Mouse (Mus musculus) intestine, embryonic 15.5 days (tissue): Measurements from ENCODE around the gene Pde4d. TPM values are rescaled to one million over a fixed set of nuclear protein-coding genes. Genes with fewer than 3 reads are reported as not detected.
A peak's percentile ranks its signal among the peaks of the same experiment; 100 is the strongest.

ENCODE experiments used
- ATAC-seq: fragments of 200-750 bp; cut with Nextera tagmentation; 2 replicates; pipeline ENCODE4 v1.8.0; 2017; ENCODE audit warnings: moderate TSS enrichment, moderate library complexity
- H3K27ac ChIP-seq: fragments of 300-500 bp; sonication (generic); 2 replicates; pipeline ENCODE4 v1.5.1; 2015; ENCODE audit warnings: mild to moderate bottlenecking, inconsistent platforms
- H3K27me3 ChIP-seq: fragments of 300-500 bp; sonication (generic); replicated peaks from 2 replicates; pipeline ENCODE4 v1.6.1; 2015; ENCODE audit warnings: inconsistent platforms
- H3K36me3 ChIP-seq: fragments of 300-500 bp; sonication (generic); 2 replicates; pipeline ENCODE4 v1.6.1; 2015; ENCODE audit warnings: inconsistent platforms
- H3K4me1 ChIP-seq: fragments of 300-500 bp; sonication (generic); replicated peaks from 2 replicates; pipeline ENCODE4 v1.6.1; 2015; ENCODE audit warnings: inconsistent platforms
- H3K4me2 ChIP-seq: fragments of 300-500 bp; sonication (generic); replicated peaks from 2 replicates; pipeline ENCODE4 v1.6.1; 2015; ENCODE audit warnings: mild to moderate bottlenecking, inconsistent platforms
- H3K4me3 ChIP-seq: fragments of 300-500 bp; sonication (generic); replicated peaks from 2 replicates; pipeline ENCODE4 v1.5.1; 2015; ENCODE audit warnings: inconsistent platforms
- H3K9ac ChIP-seq: fragments of 300-500 bp; sonication (generic); 2 replicates; pipeline ENCODE4 v1.6.1; 2015; ENCODE audit warnings: inconsistent platforms
- H3K9me3 ChIP-seq: fragments of 300-500 bp; sonication (generic); 2 replicates; pipeline ENCODE4 v1.6.1; 2016; ENCODE audit warnings: inconsistent platforms
- WGBS: fragments of 180-500 bp; shearing (Covaris S2); methylation state at CpG from one replicate; pipeline ENCODE4 v1.1.7; 2015; 5-methylcytosine and 5-hydroxymethylcytosine counted together
- polyA plus RNA-seq: library from polyadenylated mRNA; unstranded; fragments of >200 nt; fragmentation: Nextera tagmentation; extraction: Ambion mirVana; gene quantifications from 2 replicates; pipeline ENCODE4 v1.2.1, GENCODE M21; 2015

Pde4d gene
- polyA plus RNA-seq, 1 experiment from 2014 or later, result 18.5 TPM

DNA sequence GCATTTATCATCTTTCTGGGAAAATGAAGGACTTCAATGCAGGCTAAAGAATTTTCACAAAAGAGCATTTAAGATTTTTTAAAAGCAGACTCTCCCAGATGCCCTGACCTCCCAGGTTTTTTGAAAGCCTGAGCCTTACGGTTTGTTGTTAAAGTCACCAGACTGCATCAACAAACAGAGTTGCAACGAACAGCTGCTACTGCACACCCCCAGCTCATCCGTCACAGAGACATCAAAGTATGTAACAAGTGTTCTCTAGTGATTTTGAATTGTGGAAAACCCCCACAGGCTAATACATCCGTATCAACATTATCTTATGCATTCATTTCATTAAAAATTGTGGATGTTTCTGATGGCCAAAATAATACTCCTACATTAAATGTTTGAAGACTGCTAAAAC is 841.2 kb downstream of the Pde4d start:
- no peak for ATAC-seq
- Histone ChIP-seq H3K4me2 (no peak overlapping the region), H3K9me3 (no peaks in the 10 kb centered on the region), H3K4me3 (no peak overlapping the region), H3K4me1 (0 out of 2 replicates have a peak, but pooled peaks cover 2% of the 10 kb centered on the region), H3K9ac (no peak overlapping the region), H3K27me3 (no peaks in the 10 kb centered on the region), H3K27ac (no peak overlapping the region), H3K36me3 (no peaks in the 10 kb centered on the region)
- 49% methylated on average over 4 of the region's 4 CpGs for WGBS

DNA sequence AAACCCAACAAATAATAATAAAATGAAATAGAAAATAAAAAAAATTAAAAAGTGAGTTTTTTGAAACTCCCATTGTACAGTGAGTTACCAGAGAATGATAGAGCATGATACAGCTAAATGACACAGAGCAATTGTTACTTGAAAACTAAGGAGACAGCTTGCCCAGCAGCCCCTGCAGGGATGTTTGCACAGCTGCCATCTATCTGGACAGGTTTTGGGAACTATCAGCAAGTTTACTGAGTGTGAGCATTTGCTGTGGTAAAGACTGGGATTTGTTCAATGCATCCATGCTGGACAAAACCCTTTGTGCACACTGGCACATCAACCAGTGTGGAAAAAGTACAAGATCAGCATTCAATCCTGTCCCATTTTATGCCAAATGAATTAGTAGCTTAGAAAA is 843.3 kb downstream of the Pde4d start:
- H3K4me3 ChIP-seq, result no peak overlapping the region
- no peak overlapping the region for H3K4me2 ChIP-seq
- H3K9me3 ChIP-seq, result no peaks in the 10 kb centered on the region
- no peaks in the 10 kb centered on the region for H3K27me3 ChIP-seq
- no peak overlapping the region for H3K27ac ChIP-seq
- H3K36me3 ChIP-seq, result no peaks in the 10 kb centered on the region
- H3K9ac ChIP-seq, result no peak overlapping the region
- 0 out of 2 replicates have a peak, but pooled peaks cover 2% of the 10 kb centered on the region for H3K4me1 ChIP-seq
- no peak for ATAC-seq

DNA sequence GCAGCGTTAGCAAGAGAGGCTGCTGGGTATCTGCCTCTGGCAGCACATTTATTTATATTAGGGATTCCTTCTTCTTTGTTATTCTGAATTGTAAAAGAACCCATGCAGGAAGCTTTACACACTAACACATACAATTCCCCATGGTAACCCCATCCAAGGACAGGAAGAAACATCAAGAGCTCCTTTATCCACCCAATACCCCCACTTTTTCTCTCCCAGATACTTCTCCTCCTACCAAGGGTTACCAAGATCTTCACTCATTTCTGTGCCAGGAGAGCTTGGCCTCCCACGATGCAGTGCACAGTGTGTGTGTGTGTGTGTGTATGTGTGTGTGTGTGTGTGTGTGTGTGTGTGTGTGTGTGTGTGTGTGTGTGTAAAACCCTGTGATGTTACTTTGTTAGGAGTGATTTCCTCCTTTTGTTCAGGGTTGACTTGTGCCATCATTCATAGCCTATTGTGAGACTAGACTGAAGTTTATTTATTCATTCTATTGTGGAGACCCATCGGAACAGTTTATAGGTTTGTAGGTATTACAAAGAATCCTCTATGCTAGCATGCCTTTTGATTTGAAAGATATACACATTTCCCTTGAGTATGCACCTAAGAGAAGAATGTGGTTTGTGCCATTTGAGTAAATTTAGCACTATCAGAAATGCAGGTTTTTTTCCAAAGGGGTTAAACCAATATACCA is 846.7 kb downstream of the Pde4d start:
- Histone ChIP-seq H3K27me3 (no peaks in the 10 kb centered on the region), H3K36me3 (no peaks in the 10 kb centered on the region), H3K4me1 (0 out of 2 replicates have a peak, but pooled peaks cover 2% of the 10 kb centered on the region), H3K27ac (no peak overlapping the region), H3K4me2 (no peak overlapping the region), H3K9me3 (no peaks in the 10 kb centered on the region), H3K4me3 (no peak overlapping the region), H3K9ac (no peak overlapping the region)
- ATAC-seq, result no peak
- 48% methylated on average over 3 of the region's 3 CpGs for WGBS

DNA sequence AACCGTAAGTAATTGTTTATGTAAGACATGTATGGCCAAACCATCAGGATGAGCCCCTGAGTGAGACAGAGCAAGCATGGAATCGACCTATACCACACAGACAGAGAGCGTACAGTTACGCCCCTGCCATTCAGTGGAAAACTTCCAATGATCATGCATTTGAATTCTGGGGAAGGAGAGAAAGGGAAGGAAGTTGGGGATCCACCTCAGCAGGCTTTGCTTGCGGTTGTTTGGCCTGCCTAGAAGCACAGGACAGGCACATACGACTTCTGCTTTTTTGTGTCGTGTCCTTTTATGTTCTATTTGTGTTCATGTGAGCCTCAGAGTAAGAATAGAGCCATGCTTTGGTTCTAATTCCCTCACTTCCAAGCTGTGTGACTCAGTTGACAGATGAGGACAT is 849.1 kb downstream of the Pde4d start:
- H3K9ac ChIP-seq, result no peak overlapping the region
- 79% methylated on average over 7 of the region's 7 CpGs for WGBS
- H3K27me3 ChIP-seq, result no peaks in the 10 kb centered on the region
- H3K4me3 ChIP-seq, result no peak overlapping the region
- no peak overlapping the region for H3K4me2 ChIP-seq
- H3K36me3 ChIP-seq, result no peaks in the 10 kb centered on the region
- H3K27ac ChIP-seq, result no peak overlapping the region
- no peak for ATAC-seq
- H3K9me3 ChIP-seq, result no peaks in the 10 kb centered on the region
- no peaks in the 10 kb centered on the region for H3K4me1 ChIP-seq

DNA sequence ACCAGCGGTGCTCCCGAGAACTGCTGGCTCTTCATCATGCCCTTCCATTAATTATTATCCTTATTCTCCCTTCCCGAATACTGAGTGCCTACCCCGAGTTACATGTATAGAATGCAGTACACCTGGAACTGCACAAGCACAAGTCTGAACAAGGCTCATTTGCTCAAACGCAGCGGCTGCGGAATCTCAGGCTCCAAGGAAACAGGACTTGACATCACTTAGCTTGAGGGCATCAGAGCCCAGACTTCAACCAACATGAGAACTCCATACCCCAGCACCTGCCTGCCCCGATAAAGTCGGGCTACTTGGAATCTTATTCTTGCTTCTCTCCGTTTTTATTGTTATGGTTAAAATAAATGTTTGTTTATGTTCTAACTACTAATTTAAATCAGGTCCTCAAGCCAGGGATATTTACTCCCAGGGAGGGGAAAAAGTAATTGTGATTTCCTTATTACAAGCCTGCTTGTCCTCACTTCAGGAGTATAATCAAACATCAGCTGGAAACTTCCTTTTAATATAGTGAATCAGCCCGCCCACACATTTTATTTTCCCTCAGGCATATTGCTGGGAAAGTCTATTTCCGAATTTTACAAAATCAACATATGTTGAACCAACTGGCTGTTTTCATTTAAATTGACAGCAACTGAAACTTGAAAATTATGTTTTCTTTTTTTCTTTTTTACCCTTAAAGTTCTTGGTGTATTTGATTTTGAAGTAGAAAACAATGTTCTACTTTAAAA is 849.9 kb downstream of the Pde4d start:
- Histone ChIP-seq H3K9me3 (no peaks in the 10 kb centered on the region), H3K4me1 (no peaks in the 10 kb centered on the region), H3K27ac (no peak overlapping the region), H3K4me2 (no peak overlapping the region), H3K9ac (no peak overlapping the region), H3K27me3 (no peaks in the 10 kb centered on the region), H3K4me3 (no peak overlapping the region), H3K36me3 (no peaks in the 10 kb centered on the region)
- no peak for ATAC-seq
- WGBS, result 79% methylated on average over 12 of the region's 12 CpGs

DNA sequence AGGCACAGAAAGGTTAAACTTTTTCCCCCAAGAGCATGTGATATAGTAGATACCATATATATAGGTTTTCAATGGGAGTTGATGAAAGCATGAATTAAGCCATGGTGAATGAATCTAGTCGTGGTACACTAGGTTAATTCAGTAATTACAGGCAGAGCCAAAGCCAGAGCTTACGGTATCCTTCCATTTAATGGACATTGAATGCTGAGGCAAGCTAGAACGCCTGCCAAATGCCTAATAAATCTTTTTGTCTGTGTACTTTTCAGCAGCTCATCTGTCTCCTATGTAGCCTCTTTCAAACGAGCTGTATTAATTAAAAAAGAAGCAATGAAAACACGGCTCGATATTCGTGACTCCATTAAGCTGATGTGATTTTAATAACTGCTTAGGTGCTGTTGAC is 862.8 kb downstream of the Pde4d start:
- no peaks in the 10 kb centered on the region for H3K9me3 ChIP-seq
- no peaks in the 10 kb centered on the region for H3K4me1 ChIP-seq
- no peaks in the 10 kb centered on the region for H3K27me3 ChIP-seq
- 75% methylated on average over 7 of the region's 7 CpGs for WGBS
- ATAC-seq, result no peak
- H3K36me3 ChIP-seq, result no peaks in the 10 kb centered on the region
- H3K4me2 ChIP-seq, result no peak overlapping the region
- H3K9ac ChIP-seq, result no peak overlapping the region
- no peak overlapping the region for H3K4me3 ChIP-seq
- no peak overlapping the region for H3K27ac ChIP-seq

DNA sequence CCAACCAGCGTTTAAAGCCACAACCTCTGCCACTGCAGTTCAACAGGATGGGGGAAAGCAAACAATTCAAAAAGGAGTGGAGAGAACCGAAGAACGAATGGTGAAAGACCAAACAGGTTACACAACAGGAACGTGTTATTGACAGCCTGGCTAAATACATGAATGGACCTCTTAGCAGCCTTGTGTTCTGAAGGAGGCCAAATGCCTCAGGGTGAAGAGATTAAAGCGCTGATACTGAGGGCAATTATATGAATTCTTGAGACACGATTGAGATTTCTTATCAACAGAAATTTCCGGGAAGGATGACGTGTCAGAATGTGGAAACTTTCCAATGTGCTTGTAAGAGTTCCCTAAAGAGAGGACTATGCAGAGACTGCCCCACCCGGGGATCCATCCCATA is 865.9 kb downstream of the Pde4d start:
- Histone ChIP-seq H3K9me3 (no peaks in the 10 kb centered on the region), H3K4me1 (0 out of 2 replicates have a peak, but pooled peaks cover 4% of the 10 kb centered on the region), H3K4me2 (no peak overlapping the region), H3K9ac (no peak overlapping the region), H3K27ac (no peak overlapping the region), H3K4me3 (no peak overlapping the region), H3K27me3 (no peaks in the 10 kb centered on the region), H3K36me3 (no peaks in the 10 kb centered on the region)
- 65% methylated on average over 9 of the region's 9 CpGs for WGBS
- no peak for ATAC-seq

DNA sequence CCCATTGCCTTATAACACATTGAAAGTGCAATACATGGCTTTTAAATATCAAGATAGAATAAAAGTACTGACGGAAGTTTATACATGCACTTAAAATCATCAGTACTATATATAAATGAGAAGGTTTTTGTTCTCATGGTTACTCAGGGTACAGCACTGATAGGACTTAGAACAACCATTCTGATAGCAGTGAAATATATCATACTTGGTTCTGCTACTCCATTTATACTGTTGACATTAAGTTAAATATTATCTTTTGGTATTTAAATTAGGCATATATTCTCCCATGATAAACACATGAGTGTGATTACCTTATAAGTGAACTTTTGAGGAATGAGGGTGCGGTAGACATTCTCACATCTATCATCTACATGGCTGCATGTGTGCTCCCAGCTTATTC is 867.9 kb downstream of the Pde4d start:
- H3K9me3 ChIP-seq, result no peaks in the 10 kb centered on the region
- no peak overlapping the region for H3K4me3 ChIP-seq
- H3K27ac ChIP-seq, result no peak overlapping the region
- 69% methylated on average over 2 of the region's 2 CpGs for WGBS
- H3K4me2 ChIP-seq, result no peak overlapping the region
- no peaks in the 10 kb centered on the region for H3K27me3 ChIP-seq
- ATAC-seq, result no peak
- no peaks in the 10 kb centered on the region for H3K36me3 ChIP-seq
- no peak overlapping the region for H3K9ac ChIP-seq
- H3K4me1 ChIP-seq, result 0 out of 2 replicates have a peak, but pooled peaks cover 4% of the 10 kb centered on the region

DNA sequence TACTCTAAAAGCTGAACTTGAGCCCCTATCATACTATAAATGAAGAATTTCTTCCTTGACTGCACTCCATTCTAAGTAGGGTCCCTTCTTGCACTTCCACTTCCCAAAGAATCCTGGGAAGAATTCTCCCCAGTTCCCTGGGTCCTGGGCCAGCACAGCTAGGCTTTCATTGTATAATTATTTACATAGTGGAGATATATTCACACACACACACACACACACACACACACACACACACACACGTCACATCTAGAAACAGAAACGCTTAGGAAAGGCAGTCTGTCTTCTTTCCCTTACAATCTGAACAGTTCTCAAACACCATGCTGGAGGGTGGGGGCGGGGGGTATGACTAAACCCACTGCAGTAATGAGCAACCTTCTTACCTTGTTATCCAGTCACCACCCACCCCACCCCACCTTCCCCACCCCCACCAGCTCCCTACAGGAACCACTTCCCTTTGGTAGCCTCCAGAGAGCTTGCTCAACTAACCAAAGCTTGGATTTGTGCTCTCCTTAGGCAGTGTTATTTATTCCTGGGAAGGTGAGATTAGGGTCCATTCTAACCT is 868.8 kb downstream of the Pde4d start:
- WGBS, result 40% methylated on average over 3 of the region's 3 CpGs
- ATAC-seq, result peak; percentile 41
- no peak overlapping the region for H3K27ac ChIP-seq

DNA sequence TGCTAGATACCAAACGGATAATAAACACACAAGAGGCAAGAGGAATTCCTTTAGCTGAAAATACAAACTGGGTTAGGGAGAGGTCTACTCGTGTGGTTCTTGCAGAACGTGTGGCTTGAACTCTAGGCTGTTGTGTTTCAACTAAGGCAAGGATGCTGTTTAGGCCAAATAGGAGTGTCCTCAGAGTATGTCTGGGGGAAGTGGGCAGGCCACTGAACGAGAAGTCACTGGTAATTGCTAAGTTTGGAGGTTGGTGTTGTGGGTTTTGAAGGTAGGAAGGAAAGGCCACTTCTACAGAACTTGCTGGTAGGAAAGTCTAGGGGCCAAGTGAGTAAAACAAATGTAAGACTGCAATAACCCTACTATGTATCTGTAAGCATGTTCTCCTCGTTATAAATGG is 876.3 kb downstream of the Pde4d start:
- H3K4me2 ChIP-seq, result no peak overlapping the region
- WGBS, result 82% methylated on average over 5 of the region's 5 CpGs

More for the DNA sequence above, 868.8 kb downstream of the Pde4d start:
- no peaks in the 10 kb centered on the region for H3K27me3 ChIP-seq
- no peak overlapping the region for H3K4me3 ChIP-seq
- H3K36me3 ChIP-seq, result no peaks in the 10 kb centered on the region
- no peak overlapping the region for H3K4me2 ChIP-seq
- H3K9ac ChIP-seq, result no peak overlapping the region
- 0 out of 2 replicates have a peak, but pooled peaks cover 4% of the 10 kb centered on the region for H3K4me1 ChIP-seq
- H3K9me3 ChIP-seq, result no peaks in the 10 kb centered on the region

DNA sequence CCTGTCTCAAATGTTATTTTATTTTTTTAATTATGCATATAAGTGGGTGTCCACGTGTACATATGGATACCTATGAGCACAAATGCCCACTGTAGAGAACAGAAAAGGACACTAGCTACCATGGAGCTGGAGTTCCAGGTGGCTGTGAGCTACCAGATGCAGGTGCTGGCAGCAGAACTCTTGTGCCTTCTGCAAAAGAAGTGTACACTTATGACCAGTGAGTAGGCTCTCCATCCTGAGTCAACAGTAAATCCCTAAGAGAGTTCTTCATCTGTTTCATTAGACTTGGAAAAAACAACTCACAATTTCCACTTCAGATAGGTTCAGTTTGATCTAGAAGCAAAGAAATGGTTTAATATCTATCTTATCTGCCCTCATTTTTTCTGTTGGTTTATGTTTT is 881.8 kb downstream of the Pde4d start:
- 64% methylated on average over 1 of the region's 1 CpGs for WGBS
- H3K9me3 ChIP-seq, result no peaks in the 10 kb centered on the region
- H3K4me3 ChIP-seq, result no peak overlapping the region
- H3K4me2 ChIP-seq, result no peak overlapping the region
- H3K4me1 ChIP-seq, result no peaks in the 10 kb centered on the region
- H3K36me3 ChIP-seq, result no peaks in the 10 kb centered on the region
- ATAC-seq, result no peak
- no peaks in the 10 kb centered on the region for H3K27me3 ChIP-seq
- H3K9ac ChIP-seq, result no peak overlapping the region
- H3K27ac ChIP-seq, result no peak overlapping the region

More for the DNA sequence above, 876.3 kb downstream of the Pde4d start:
- no peaks in the 10 kb centered on the region for H3K36me3 ChIP-seq
- no peak for ATAC-seq
- H3K27ac ChIP-seq, result no peak overlapping the region
- no peaks in the 10 kb centered on the region for H3K4me1 ChIP-seq
- no peaks in the 10 kb centered on the region for H3K9me3 ChIP-seq
- no peaks in the 10 kb centered on the region for H3K27me3 ChIP-seq
- no peak overlapping the region for H3K9ac ChIP-seq
- no peak overlapping the region for H3K4me3 ChIP-seq

DNA sequence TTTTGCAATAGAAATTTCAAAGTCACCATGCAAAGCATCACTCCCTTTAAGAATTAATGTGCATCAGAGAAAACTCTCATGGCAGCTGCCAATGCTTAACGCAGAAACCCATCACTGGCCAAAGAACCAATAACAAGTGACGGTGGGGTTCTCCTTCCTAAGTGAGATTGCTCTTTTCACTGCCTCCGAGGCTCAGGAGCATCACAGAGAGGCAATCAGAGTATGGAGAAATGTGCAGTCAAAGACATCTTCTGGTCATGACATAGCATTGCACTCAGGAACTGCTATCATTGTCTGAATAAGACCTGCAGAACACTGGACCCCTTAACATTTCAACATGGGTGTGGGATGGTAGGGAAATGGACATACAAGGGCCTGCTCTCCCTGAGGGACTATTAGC is 892.2 kb downstream of the Pde4d start:
- no peak overlapping the region for H3K9ac ChIP-seq
- H3K27ac ChIP-seq, result no peak overlapping the region
- no peaks in the 10 kb centered on the region for H3K9me3 ChIP-seq
- no peak overlapping the region for H3K4me3 ChIP-seq
- H3K4me1 ChIP-seq, result no peaks in the 10 kb centered on the region
- H3K27me3 ChIP-seq, result no peaks in the 10 kb centered on the region
- ATAC-seq, result no peak
- H3K4me2 ChIP-seq, result no peak overlapping the region
- 61% methylated on average over 3 of the region's 3 CpGs for WGBS
- H3K36me3 ChIP-seq, result no peaks in the 10 kb centered on the region
